Mouse (Mus musculus) left cerebral cortex, postnatal 36 days (tissue): Measurements from ENCODE around the gene Vwa3a. TPM values are rescaled to one million over a fixed set of nuclear protein-coding genes. Genes with fewer than 3 reads are reported as not detected.

Source experiments
- DNase-seq, 2 experiments: peaks; one replicate each; pipeline ENCODE4 v3.0.0; 2021 to 2022; ENCODE audit warnings: low spot score in 2 of 2, mixed read lengths in 1 of 2
- intact Hi-C: fragments of 180-260 bp; cut with DNase I; formaldehyde crosslinking; loops from one replicate; pipeline ENCODE4 v1.15.1; 2025
- total RNA-seq, 2 experiments: library from RNA; stranded (reverse); gene quantifications; 2 replicates each; pipeline ENCODE4 v1.2.3; 2021

The Vwa3a gene
- total RNA-seq, 2 experiments from 2014 or later, result 14.6 to 17.6 TPM

DNA sequence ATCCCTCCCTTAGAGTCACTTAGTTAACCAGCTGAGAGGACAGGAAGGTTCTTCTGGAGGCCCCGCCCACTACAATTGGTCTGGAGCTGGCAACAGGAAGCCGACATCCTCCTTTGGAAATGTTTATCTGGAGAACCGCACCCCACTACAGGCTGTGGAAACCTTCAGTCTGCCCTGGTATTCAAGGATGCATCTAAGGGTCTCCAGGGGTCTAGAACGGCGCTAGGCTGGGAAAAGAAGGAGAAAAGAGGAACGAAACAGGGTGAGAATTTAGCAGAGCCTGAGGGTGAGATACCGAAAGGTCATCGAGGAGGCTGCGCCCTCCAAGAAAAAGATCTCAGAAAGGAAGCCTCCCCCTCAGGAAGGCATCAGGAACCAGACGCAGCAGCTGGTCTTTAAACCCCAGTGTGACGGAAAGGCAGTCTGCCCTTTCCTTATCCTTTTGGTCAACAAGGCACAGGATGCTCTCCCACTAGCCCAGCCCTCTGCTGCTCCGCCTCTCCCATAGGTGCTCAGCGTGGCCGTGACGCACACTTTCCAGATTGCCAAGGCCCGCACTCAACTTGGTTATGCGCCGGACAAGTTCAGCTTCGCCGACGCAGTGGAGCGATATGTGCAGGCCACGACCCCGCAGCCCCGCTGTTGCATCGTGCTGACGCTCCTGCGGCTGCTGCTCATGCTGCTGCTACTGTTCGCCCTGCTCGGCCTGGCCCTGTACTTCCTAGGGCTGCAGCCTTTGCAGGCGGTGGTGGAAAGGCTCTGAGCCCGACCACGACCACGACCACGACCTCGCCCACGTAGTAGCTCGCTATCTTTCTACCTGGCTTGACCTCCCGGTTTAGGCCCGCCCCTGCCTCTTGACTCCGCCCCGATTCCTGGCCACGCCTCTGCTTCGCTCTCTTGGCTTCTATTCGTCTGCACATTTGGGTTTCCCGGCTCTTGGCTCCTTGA, 91.6 kb downstream of the Vwa3a start:
- DNase-seq, result peak; percentile 61 to 67
- intact Hi-C loops, result loop anchor here (10.0 kb wide), 2 partner anchors 204 to 244 kb away; partner anchors contain the start of genes Igsf6 and Mettl9

DNA sequence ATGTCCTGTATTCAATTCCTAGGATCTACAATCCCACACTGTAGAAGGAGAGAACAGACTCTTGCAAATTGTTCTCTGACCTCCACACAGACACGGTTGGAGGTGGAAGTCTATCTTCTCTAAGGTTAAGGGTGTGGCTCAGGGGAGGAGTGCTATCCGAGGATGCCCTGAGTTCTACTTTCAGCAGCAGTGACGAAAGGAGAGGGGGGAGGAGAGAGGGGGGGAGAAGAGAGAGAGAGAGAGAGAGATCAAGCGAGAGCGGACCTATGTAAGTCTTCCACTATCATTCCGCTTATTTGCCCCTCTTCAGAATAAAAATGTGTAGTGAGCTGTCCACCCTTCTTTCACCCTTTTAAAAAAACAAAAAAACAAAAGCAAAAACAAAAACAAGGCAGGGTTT, 95.3 kb downstream of the Vwa3a start:
- no peak for DNase-seq
- intact Hi-C loops, result loop anchor here (10.0 kb wide), 2 partner anchors 200 to 240 kb away; partner anchors contain the start of genes Igsf6 and Mettl9

DNA sequence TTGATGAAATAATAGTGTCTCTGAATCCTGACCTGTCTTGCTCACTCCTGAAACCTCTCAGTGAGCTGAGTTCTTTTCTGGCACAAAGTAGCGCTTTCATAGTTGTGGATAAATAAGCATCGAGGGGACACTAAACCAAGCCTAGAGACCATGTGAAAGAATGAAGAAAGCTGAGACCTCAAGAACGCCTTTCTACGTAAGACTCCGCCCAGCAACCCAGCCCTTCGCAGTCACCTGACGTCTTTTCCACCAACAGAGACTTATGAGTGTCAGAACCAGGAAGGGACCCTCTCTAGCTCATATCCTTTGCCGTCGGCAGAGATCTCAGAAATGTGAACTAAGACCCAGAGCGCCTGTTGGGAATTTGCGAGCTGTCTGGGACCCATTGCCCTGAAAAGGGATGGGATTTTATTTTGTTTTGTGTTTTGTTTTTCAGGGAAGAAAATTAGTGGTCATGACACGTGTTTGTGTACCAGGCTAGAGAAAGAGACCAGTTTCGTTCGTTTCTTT, 95.8 kb downstream of the Vwa3a start:
- peak; percentile 59 to 65 for DNase-seq

DNA sequence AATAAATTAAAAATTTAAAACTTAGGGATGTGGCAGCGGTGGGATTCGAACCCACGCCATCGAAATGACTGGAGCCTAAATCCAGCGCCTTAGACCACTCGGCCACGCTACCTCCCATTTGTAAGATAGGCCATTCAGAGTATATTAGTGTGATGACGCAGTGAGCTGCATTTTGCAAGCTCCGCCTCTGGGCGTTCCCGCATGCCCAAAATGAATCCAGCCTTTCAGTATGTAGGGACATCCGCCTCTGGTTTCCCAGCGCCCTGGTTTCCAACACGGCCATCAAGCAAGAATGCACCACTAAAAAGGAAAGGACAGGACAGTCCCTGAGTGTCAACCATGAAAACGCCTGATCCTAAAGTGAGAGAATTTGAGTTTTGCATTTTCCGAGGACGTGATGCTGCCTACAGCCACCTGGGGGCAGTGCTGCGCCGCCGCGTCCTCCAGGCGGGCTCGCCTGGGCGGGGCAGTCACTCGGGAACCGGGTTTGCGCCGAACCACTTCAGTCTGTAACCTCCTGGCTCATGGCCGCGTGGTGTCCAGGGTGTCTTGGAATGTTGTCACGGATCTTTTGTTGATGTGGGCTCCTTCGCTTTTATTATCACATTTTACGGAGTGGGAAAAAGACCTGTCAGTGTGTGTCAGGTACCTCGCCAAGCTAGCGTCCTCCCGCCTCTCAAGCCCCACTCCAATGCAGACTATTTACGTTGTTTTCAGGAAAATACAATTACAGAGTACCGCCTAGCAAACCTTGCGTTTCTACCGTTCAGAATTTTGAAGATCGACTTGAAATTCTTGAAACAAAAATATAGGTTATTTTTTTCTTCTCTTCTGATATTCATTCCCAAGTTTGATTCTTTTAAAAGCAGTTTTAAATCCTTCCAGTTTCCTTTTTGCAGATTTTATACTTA, 96.6 kb downstream of the Vwa3a start:
- DNase-seq, result peak; percentile 96 to 97
- intact Hi-C loops, result loop anchor here (1.0 to 10.0 kb wide), 3 partner anchors 82 to 239 kb away; partner anchors contain the start of genes Igsf6, Mettl9 and Polr3e

More for the DNA sequence above, 95.8 kb downstream of the Vwa3a start:
- intact Hi-C loops, result loop anchor here (1.0 to 10.0 kb wide), 3 partner anchors 82 to 240 kb away; partner anchors contain the start of genes Igsf6, Mettl9 and Polr3e

DNA sequence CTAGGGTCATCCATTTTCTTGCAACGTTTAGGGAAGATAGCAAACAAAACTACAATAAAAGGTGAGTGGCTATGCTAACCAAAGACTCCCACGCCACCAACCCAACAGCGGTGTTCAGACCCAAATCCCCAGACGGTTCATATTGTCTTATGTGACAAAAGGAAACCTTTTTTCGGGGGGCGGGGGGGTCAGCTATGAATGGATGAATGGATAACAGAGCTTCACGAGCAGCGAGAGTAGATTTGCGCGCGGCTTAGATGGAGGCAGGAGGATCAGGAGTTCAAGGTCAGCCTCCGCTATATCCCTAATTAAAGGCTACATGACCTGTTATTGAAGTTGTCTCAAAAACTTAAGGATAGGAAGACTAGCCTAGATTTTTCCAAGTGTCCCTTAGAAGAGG, 97.2 kb downstream of the Vwa3a start:
- DNase-seq, result no peak
- intact Hi-C loops, result loop anchor here (10.0 kb wide), 2 partner anchors 198 to 238 kb away; partner anchors contain the start of genes Igsf6 and Mettl9

DNA sequence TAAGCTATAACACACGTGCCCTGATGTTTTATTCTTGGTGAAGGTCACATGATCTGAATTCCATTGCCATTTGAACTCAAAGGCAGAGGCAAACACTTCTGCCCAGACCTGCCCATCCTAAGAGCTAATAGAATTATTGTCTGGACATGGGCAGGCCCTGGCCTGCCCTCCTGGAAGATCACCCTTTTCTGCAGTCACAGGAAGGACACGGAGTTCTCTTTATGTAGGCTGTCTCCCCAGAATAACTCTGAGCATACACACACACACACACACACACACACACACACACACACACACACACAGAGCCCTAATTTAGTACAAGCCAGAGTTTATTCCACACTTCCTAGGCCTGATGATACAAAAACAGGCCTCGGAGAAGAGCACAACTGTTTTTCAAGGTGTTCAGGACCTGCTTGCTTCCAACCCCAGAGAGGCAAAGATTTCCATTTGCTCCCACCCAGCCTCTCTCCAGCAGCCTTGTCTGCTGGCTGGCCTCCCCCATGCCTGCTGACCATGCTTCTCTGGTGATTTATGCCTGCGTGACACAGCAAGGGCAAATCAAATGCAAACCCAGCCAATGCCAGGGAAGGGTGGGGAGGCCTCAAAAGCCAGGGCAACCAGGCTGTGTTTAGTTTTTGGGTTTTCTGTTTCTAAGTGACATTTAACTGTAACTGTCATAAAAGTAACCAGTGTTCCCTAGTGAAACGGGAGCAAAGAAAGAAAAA, 99.5 kb downstream of the Vwa3a start:
- DNase-seq, result no peak
- intact Hi-C loops, result loop anchor here (10.0 kb wide), 2 partner anchors 196 to 236 kb away; partner anchors contain the start of genes Igsf6 and Mettl9

DNA sequence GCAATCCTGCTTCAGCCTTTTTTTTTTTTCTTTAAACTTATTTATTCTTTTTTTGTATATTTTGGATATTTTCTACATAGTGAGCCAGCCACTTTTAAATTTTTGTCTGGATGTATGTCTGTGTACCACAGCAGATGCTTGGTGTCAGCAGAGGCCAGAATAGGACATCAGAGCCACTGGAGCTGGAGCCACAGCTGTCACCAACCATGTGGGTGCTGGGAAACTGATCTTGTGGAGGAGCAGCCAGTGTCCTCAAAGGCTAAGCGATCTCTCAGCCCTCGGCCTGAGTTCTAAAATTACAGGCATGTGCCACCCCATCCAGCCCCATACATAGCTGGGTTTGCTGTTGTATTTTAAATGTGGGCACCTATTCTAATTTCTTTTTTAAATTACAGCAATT, 100.7 kb downstream of the Vwa3a start:
- intact Hi-C loops, result loop anchor here (10.0 kb wide), 2 partner anchors 195 to 235 kb away; partner anchors contain the start of genes Igsf6 and Mettl9
- no peak for DNase-seq

DNA sequence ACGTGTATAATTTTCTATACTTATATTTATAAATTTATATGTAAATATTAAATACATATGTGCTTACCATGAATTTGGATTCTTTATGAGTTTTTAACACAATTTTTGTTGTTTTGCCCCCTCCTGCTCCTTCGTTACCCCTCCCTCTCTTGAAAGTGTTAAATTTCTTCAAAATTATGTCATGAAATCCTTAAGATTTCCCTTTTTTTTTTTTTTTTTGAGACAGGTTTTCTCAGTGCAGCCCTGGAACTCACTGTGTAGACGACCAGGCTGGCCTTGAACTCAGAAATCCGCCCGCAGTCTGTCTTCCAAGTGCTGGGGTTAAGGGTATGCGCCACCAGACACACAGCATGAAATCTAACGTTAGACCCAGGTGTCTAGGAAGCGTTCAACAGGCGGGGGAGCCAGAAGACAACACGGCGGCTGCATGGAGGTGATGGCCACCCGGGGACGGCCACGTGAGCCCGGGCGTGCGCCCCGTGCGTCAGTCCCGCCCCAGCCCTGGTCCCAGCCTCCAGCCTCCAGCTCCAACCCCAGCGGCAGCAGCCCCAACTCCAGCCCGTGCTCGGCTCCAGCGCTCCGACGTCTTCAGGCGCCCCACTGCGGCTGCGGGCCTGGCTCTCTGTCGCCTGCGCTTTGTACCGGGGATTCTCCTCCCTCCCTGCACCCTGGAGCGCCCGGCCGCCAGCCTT, 103.4 kb downstream of the Vwa3a start, which contains the start of gene Eef2k:
Gene Eef2k, plus strand, starts transcription at position 487 of the 692 bp plus-strand sequence.
- DNase-seq, result peak; percentile 89

DNA sequence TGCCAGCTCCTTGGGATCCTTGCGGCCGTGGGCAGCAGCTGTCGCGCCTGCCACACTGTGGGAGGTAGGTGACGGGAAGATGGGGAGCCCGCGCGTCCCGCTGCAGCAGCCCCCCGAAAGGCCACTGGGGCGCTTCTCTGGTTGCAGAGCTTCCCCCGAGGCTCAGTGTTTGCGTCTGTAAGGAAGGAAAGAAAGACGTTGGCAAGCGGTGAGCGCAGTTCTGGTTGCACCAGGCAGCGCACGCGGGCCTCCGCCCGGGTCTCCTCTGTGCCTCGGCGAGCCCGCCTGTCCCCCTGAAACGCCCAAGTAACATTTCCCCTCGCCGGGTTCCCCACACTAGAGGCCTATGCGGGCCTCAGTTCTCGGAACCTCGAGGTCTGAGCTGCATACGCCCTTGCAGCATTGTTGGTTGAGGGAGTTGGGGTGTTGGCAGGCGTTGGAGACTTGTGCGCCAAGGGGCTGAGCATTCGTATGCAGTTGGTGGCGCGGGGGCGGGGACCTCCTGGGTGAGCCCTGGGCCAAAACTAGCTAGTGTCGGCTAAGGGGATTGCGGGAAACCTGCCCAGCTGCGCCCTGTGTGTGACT, 104.0 kb downstream of the Vwa3a start:
- intact Hi-C loops, result loop anchor here (2.0 kb wide), 1 partner anchor 74 kb away; the partner anchor contains the start of gene Polr3e
- peak; percentile 87 to 88 for DNase-seq

More for the DNA sequence above, 103.4 kb downstream of the Vwa3a start, which contains the start of gene Eef2k:
- intact Hi-C loops, result loop anchor here (2.0 kb wide), 1 partner anchor 74 kb away; the partner anchor contains the start of gene Polr3e

DNA sequence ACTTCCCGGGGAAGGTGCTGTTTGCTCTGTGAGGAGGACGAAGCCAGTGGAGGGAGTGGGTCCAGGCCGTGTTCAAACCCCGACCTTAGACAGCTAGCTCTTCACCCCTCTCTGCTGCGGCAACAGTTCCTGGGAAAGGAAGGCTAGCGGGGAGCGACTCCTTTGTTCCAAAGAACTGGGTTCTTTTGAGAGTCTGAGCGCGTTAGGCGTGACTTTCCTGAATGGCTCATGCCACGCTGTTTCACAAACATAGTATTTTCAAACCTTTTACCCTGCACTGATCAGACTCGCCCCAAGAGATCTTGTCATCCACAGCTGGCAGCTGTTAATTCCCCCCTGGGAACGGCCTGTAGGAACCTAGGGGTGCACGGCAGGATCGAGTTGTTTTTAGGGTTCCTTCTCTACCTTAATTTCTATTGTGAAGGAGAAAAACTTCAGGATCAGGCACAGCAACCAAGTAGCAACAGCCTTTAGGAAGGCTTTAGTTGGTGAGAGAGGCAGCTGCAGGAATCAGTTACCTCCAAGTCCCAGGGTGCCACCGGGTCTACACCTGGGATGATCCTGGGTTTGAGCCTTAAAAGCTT, 104.8 kb downstream of the Vwa3a start:
- intact Hi-C loops, result loop anchor here (2.0 kb wide), 1 partner anchor 73 kb away; the partner anchor contains the start of gene Polr3e
- peak in 1 of 2 experiments; percentile 19 for DNase-seq

DNA sequence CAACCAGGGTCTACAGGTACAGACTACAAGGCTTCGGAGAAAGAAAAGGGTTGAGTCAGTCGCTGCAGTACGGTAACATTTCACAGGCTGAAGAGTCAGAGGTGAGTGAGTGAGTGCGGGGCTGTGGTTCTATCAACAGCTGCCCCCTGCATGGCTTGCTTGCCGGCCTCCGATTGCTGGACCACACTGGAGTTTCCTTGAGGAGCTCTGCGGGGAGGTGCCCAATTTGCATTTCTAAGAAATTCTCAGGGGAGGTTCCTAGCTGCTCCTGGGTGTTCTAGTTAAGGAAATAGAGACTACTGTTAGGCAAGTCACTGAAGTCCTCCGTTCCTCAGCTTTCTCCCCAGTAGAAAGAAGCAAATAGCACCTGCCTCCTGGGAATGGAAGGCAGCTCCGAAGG, 105.6 kb downstream of the Vwa3a start:
- no peak for DNase-seq
- intact Hi-C loops, result no loop called here

DNA sequence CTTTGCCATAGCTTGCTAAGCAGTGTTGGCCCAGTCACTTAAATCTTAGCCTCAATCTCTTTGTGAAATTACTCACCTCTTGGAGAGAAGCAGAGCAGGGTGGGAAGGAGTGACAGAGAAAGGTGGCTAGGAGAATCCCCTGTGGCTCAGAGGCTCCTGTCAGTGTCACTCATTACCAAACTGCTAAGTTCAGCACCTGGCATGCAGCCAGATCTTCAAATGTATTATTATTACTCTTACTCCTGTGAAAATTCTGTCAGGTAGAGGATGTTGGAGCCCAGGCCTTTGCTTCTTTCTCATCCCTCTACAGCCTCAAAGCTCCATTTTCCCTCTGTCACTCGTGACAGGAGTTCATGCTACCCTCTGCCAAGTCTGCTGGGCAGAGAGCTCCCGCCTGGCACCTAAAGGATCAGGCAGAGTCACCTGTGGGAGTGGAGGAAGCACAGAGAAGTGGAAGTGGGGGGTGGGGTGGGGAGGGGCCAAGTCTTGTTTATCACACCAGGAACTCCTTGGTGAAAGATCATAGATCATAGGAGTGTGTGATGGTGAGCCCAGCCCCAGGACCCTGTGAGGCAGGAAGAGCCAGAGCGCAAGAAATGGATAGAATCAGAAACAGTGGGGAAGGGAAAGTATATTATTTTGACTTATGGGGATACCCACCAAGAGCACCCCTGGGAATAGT, 109.9 kb downstream of the Vwa3a start:
- no peak for DNase-seq
- intact Hi-C loops, result no loop called here

DNA sequence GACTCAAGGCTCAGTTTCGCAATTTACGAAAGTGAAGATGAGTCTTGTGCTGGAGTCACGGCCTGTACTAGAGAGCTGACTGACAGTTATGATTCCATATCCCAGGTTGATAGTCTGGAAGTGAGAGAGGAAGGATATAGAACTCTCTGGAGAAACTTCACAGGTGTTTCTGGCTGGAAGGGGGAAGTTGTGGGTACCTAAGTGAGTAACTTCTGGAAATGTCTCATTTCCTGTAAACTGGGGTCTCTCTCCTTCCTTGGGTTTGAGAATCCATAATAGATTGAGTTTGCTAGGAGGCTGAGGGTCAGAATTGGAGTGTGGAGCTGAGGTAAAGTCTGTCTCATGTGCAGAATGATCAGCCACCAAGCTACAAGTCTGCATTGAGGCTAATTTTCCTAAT, 111.0 kb downstream of the Vwa3a start:
- intact Hi-C loops, result no loop called here
- DNase-seq, result no peak
